Mouse (Mus musculus) heart, adult 2 months (tissue): ENCODE measurements around the gene Fxyd7. TPM values are rescaled to one million over a fixed set of nuclear protein-coding genes. Genes with fewer than 3 reads are reported as not detected.

Experiments used
- DNase-seq, 2 experiments: peaks; one replicate each; pipeline ENCODE4 v3.0.0; 2021
- H3K27ac ChIP-seq: fragments of 200-600 bp; 2 replicates; pipeline ENCODE4 v1.8.1; 2022
- H3K27me3 ChIP-seq: fragments of 200-500 bp; 2 replicates; pipeline ENCODE4 v1.6.1; 2012; ENCODE audit warnings: mild to moderate bottlenecking, low read length, inconsistent platforms, mixed read lengths; ENCODE audit not compliant: control insufficient read depth, insufficient read depth
- H3K36me3 ChIP-seq: fragments of 200-500 bp; 2 replicates; pipeline ENCODE4 v1.6.1; 2012; ENCODE audit warnings: low read length, inconsistent platforms; ENCODE audit not compliant: control insufficient read depth, insufficient read depth
- H3K4me1 ChIP-seq: fragments of 200-500 bp; 2 replicates; pipeline ENCODE4 v1.6.1; 2011; ENCODE audit warnings: low read length; ENCODE audit not compliant: control insufficient read depth, insufficient read depth
- H3K4me3 ChIP-seq: fragments of 200-600 bp; 2 replicates; pipeline ENCODE4 v1.8.1; 2022
- H3K79me2 ChIP-seq: fragments of 200-500 bp; replicated peaks from 2 replicates; pipeline ENCODE4 v1.6.1; 2012; ENCODE audit warnings: mild to moderate bottlenecking, inconsistent platforms, low read length, moderate library complexity, mixed read lengths; ENCODE audit not compliant: control insufficient read depth, insufficient read depth
- H3K9ac ChIP-seq: fragments of 200-500 bp; 2 replicates; pipeline ENCODE4 v1.6.1; 2012; ENCODE audit warnings: low read depth, mild to moderate bottlenecking, control low read depth, inconsistent platforms, low read length, mixed read lengths
- CTCF ChIP-seq: fragments of 200-600 bp; IDR thresholded peaks from 2 replicates; pipeline ENCODE4 v1.8.1; 2022; ENCODE audit warnings: antibody characterized with exemption, mild to moderate bottlenecking, moderate library complexity
- EP300 ChIP-seq: fragments of 200-500 bp; IDR thresholded peaks from 2 replicates; pipeline ENCODE4 v1.6.1; 2011; ENCODE audit warnings: low read depth, low read length, control low read depth; ENCODE audit not compliant: insufficient read depth
- POLR2A ChIP-seq: fragments of 200-500 bp; IDR thresholded peaks from 2 replicates; pipeline ENCODE4 v1.6.1; 2011; ENCODE audit warnings: mild to moderate bottlenecking, low read depth, low read length, control low read depth; ENCODE audit not compliant: insufficient read depth
- WGBS: fragments of 180-500 bp; shearing (Covaris S2); methylation state at CpG from one replicate; pipeline ENCODE4 v1.1.7; 2018; 5-methylcytosine and 5-hydroxymethylcytosine counted together
- intact Hi-C: fragments of 180-260 bp; cut with DNase I; formaldehyde crosslinking; loops from one replicate; pipeline ENCODE4 v1.15.1; 2025
- polyA plus RNA-seq: library from polyadenylated mRNA; depleted of rRNA; stranded (reverse); fragments of >200 nt; gene quantifications from 2 replicates; pipeline ENCODE4 v1.2.3, GENCODE M21; 2012
- total RNA-seq, 2 experiments: library from RNA; stranded (reverse); gene quantifications; 2 replicates each; pipeline ENCODE4 v1.2.3; 2021

The Fxyd7 gene
- total and polyA plus RNA-seq, 3 experiments: 0.63 to 3.4 (median 1.5) TPM

DNA sequence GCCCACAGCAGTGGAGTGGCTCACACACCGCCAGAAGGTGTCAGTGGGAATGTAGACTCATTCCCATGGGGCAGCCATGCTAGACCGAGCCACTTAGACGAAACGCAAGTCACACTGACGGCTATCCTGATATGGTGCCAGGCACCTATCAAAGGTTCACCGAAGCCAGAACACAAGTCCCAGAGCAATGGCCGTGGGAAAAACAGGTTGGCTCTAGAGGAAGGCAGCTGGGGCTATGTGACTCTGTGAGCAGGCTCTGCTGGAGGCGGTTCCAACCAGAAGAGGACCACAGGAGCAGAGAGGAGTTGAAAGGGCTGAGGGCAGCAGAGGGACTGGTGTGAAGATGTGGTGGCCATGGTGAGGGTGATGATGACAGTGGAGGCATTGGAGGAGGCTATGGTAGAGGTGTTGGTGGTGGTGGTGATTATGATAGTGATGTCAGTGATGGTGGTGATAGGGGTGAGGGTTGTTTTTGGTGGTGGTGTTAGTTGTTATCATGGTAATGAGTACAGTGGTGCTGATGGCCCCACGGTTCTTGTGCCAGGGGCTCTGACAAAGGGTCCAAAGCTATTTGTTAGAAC, 35.0 kb upstream of the Fxyd7 start:
- intact Hi-C loops: no loop called here
- Histone ChIP-seq H3K79me2 (no peaks in the 10 kb centered on the region), H3K27ac (peak overlapping the region; percentile 87), H3K36me3 (no peaks in the 10 kb centered on the region), H3K4me1 (peaks cover 18% of the 10 kb centered on the region), H3K9ac (no peak overlapping the region), H3K4me3 (no peak overlapping the region), H3K27me3 (no peaks in the 10 kb centered on the region)
- no peak for DNase-seq
- TF ChIP-seq EP300 (no peak), POLR2A (no peak), CTCF (no peak)
- 78% methylated on average over 9 of the region's 9 CpGs for WGBS

DNA sequence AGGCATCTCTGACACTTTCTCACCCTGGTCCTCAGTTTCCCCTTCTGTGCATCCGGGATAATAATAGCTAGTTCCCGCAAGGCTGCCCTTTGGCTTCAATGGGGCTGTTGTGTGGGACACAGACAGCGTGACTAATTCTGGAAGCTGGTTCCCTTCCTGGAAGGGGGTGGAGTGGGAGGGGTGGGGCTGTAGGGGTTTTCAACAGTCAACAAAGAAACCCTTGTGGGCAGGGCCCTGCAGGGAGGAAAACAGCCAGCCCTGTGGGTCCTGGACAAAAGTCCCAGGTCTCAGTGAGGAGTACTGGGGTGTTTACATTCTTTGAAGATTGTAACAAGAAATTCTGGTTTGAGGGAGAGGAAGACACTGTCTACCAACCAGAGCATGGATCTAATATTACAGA, 33.9 kb upstream of the Fxyd7 start:
- no peaks in the 10 kb centered on the region for H3K79me2 ChIP-seq
- H3K27ac ChIP-seq: peak overlapping the region; percentile 87
- no peak overlapping the region for H3K9ac ChIP-seq
- peak; percentile 71 to 77 for DNase-seq
- H3K36me3 ChIP-seq: no peaks in the 10 kb centered on the region
- 2% methylated on average over 3 of the region's 3 CpGs for WGBS
- no peaks in the 10 kb centered on the region for H3K27me3 ChIP-seq
- no peak overlapping the region for H3K4me3 ChIP-seq
- peaks cover 18% of the 10 kb centered on the region for H3K4me1 ChIP-seq
- intact Hi-C loops: no loop called here
- TF ChIP-seq CTCF (no peak), EP300 (peak; percentile 34; the same call in 1 of the 2 replicates), POLR2A (peak; percentile 34; the same call in 1 of the 2 replicates)

DNA sequence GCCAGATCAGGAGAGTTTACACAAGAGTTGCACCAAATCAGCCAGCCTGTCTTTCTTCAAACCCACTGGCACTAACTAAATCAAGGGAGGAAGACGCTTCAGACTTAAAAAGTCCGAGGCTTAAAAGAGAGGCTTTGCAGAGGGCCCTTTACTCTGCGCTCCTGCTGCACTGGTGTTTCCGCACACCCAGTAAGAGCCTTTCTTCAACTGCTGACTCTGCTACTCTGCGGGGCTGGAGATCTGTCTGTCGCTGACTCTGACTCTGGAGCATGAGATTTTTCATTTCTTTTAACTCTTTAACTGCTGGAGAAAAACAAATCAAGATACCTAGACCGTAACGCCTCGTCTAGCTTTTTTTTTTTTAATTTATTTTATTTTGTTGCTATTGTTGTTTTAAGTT, 32.9 kb upstream of the Fxyd7 start:
- WGBS: 72% methylated on average over 9 of the region's 9 CpGs
- H3K27ac ChIP-seq: peak overlapping the region; percentile 87
- no peak overlapping the region for H3K4me3 ChIP-seq
- TF ChIP-seq CTCF: no peak
- TF ChIP-seq EP300: no peak
- TF ChIP-seq POLR2A: no peak
- no peak overlapping the region for H3K9ac ChIP-seq
- H3K79me2 ChIP-seq: no peaks in the 10 kb centered on the region
- DNase-seq: no peak
- no peaks in the 10 kb centered on the region for H3K36me3 ChIP-seq
- peaks cover 18% of the 10 kb centered on the region for H3K4me1 ChIP-seq
- H3K27me3 ChIP-seq: no peaks in the 10 kb centered on the region
- intact Hi-C loops: no loop called here

DNA sequence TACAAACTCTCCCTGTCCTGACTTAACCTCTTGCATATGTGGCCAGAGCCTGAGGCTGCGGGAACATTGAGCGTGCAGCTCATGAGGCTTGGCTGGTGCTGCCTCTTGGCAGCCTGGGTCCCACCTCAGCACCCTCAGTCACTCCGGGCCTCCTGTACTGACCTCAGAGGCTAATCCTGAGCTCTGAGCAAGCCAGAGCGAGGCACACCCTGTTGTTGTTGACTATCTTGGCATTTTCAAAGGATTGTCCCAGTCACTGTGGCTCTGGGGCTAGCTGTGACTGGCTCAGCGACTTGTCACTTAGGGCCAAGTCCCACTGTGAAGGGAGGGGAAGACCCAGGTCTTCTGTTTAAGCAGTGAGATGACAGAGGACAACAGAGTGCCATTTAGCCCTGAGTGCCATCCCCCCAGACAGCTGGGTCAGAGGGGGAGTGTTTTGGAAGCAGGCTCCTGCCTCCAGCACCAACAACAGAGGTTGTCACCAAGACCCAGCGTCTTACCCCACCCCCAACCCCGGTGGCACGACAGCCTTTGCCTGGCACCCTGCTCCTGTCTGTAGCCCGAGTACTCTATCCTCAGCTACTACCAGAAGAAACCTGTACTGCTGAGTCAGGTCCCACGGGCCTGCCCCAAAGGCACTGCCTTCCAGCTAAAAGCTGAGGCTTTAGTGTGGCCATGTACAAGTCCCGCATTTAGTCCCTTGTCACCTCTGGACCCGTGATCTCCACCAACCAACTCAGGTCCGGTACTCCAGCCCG, 31.7 kb upstream of the Fxyd7 start:
- H3K4me3 ChIP-seq: no peak overlapping the region
- no peaks in the 10 kb centered on the region for H3K27me3 ChIP-seq
- H3K79me2 ChIP-seq: no peaks in the 10 kb centered on the region
- H3K9ac ChIP-seq: peak overlapping the region; percentile 21
- 58% methylated on average over 14 of the region's 14 CpGs for WGBS
- intact Hi-C loops: no loop called here
- H3K27ac ChIP-seq: peak overlapping the region; percentile 87
- DNase-seq: peak; percentile 82 to 88
- no peaks in the 10 kb centered on the region for H3K36me3 ChIP-seq
- H3K4me1 ChIP-seq: peaks cover 16% of the 10 kb centered on the region
- TF ChIP-seq EP300: peak; percentile 98
- TF ChIP-seq CTCF: no peak
- TF ChIP-seq POLR2A: peak; percentile 42; the same call in 1 of the 2 replicates

DNA sequence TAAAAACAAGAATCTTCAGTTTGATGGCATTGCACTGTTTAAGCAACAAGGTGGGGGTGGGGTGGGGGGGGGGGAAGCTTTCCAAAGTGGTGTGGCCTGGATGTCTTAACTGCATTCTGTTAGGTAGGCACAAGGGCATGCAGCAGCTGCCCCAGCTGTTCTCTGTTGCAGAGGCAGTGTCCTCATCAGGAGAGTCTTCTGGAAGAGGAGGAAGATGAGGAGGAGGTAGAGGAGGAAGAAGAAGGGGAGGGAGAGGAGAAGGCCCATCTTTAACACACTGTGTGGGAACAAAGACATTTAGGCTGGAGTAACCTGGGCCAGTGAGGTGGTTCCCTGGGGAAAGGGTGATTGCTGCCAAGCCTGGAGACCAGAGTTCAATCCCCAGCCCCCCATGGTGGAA, 30.8 kb upstream of the Fxyd7 start:
- intact Hi-C loops: no loop called here

GRCm38 (mm10) chr7:31081106-31081505, 29.8 kb upstream of the Fxyd7 start:
- Histone ChIP-seq H3K4me3 (no peak overlapping the region), H3K27me3 (no peaks in the 10 kb centered on the region), H3K4me1 (peaks cover 16% of the 10 kb centered on the region), H3K79me2 (no peaks in the 10 kb centered on the region), H3K27ac (no peak overlapping the region; the same call in 1 of the 2 replicates), H3K36me3 (no peaks in the 10 kb centered on the region), H3K9ac (no peak overlapping the region)
- no peak for TF ChIP-seq CTCF
- WGBS: 56% methylated on average over 1 of the region's 1 CpGs
- DNase-seq: no peak
- intact Hi-C loops: loop anchor here (2.0 kb wide), 1 partner anchor 22 kb away; the partner anchor contains the start of gene Lgi4

More for the DNA sequence above, 30.8 kb upstream of the Fxyd7 start:
- Histone ChIP-seq H3K36me3 (no peaks in the 10 kb centered on the region), H3K27me3 (no peaks in the 10 kb centered on the region), H3K79me2 (no peaks in the 10 kb centered on the region), H3K27ac (peak overlapping the region; percentile 87), H3K4me1 (peaks cover 16% of the 10 kb centered on the region), H3K9ac (no peak overlapping the region; the same call in 1 of the 2 replicates), H3K4me3 (no peak overlapping the region)
- no peak for DNase-seq
- TF ChIP-seq CTCF: no peak
- TF ChIP-seq EP300: no peak
- TF ChIP-seq POLR2A: no peak
